Mouse (Mus musculus) forebrain, embryonic 10.5 days (tissue): Measurements from ENCODE around the gene Atg2a. TPM values are rescaled to one million over a fixed set of nuclear protein-coding genes. Genes with fewer than 3 reads are reported as not detected.
A peak's percentile ranks its signal among the peaks of the same experiment; 100 is the strongest.

Experiments used
- DNase-seq: peaks from one replicate; pipeline ENCODE4 v3.0.0-alpha.2; 2017; ENCODE audit warnings: low spot score; ENCODE audit errors: extremely low spot score
- H3K27ac ChIP-seq: fragments of 300-500 bp; sonication (generic); 2 replicates; pipeline ENCODE4 v1.5.1; 2016; ENCODE audit warnings: mild to moderate bottlenecking
- H3K27me3 ChIP-seq: fragments of 300-500 bp; sonication (generic); 2 replicates; pipeline ENCODE4 v1.6.1; 2016; ENCODE audit warnings: mild to moderate bottlenecking; ENCODE audit not compliant: poor library complexity, severe bottlenecking
- H3K36me3 ChIP-seq: fragments of 300-500 bp; sonication (generic); replicated peaks from 2 replicates; pipeline ENCODE4 v1.6.1; 2016; ENCODE audit warnings: mild to moderate bottlenecking, moderate library complexity
- H3K4me1 ChIP-seq: fragments of 300-500 bp; sonication (generic); 2 replicates; pipeline ENCODE4 v1.6.1; 2016
- H3K4me3 ChIP-seq: fragments of 300-500 bp; sonication (generic); 2 replicates; pipeline ENCODE4 v1.5.1; 2016; ENCODE audit warnings: mild to moderate bottlenecking, moderate library complexity
- H3K9me3 ChIP-seq: fragments of 300-500 bp; sonication (generic); 2 replicates; pipeline ENCODE4 v1.6.1; 2016; ENCODE audit warnings: mild to moderate bottlenecking, moderate library complexity
- WGBS: fragments of 180-500 bp; shearing (Covaris S2); methylation state at CpG from one replicate; pipeline ENCODE4 v1.1.7; 2016; 5-methylcytosine and 5-hydroxymethylcytosine counted together
- polyA plus RNA-seq: library from polyadenylated mRNA; unstranded; fragments of >200 nt; fragmentation: Nextera tagmentation; extraction: Ambion mirVana; gene quantifications from 2 replicates; pipeline ENCODE4 v1.2.1, GENCODE M21; 2016

Gene Atg2a
- polyA plus RNA-seq, result 11.1 and 11.4 TPM in 2 replicates

DNA sequence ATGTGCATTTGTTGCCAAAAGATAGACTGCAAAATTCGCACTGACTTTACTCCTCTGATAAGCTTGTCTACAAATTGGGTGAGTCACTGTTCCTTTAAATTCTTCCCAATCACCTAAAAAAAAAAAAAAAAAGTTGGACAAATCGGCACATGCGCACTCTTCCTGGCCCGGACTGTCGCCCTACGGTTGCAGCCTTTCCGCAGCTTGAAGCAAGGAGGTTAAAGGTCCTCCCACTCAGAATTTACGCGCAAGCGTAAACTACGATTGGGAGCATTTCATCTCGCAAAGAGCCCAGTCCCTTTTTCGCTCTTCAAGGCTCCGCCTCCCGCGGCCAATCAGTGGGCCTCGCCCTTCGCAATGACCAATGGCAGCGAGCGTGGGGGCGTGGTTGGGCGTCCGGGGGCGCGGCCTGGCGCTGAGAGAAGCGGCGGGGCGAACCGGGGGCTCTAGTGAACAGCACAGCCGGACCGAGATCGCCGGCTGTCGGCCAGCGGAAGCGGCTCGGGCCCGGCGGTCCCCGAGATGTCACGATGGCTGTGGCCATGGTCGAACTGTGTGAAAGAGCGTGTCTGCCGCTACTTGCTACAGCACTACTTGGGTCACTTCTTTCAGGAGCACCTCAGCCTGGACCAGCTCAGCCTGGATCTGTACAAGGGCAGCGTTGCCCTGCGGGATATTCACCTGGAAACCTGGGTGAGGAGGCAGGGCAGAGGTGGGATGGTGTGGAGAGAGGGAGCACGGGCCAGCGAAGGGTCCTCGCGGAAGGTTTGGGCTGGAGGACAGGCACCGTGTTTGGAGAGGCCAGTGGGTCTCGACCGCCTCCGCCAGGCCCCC lies at the start of gene Atg2a:
Gene Atg2a (plus strand): TSS at position 395 of the 834 bp plus-strand sequence.
- peak within 1 kb of the TSS; percentile 87 for H3K27ac ChIP-seq
- H3K36me3 ChIP-seq, result peaks cover 24% of the 10 kb centered on the region
- H3K9me3 ChIP-seq, result no peaks in the 10 kb centered on the region
- peak within 1 kb of the TSS; percentile 92 for H3K4me3 ChIP-seq
- DNase-seq, result peak; percentile 98
- WGBS, result under 1% methylated on average over 55 of the region's 55 CpGs
- H3K27me3 ChIP-seq, result no peaks in the 10 kb centered on the region
- H3K4me1 ChIP-seq, result peaks cover 22% of the 10 kb centered on the region

DNA sequence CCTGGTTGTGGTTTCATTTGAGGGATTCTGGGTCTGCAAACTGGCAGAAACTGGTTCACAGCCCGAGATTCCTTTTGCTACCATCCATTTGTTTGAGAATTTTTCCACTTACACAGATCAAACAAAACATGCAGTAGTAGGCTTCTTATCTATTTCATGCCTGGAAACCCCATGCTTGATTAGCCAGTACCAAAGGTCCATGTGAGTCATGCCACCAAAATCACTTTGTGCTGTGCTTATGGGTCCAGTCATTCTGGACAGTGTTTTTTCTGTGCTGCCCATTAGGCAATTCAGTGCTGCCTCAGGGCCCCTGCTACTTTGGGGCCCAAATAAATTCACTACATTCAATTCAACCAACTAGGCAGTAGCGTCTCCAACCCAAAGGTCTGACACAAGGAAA lies 37.2 kb upstream of the Atg2a start:
- no peaks in the 10 kb centered on the region for H3K36me3 ChIP-seq
- DNase-seq, result no peak
- H3K4me1 ChIP-seq, result no peaks in the 10 kb centered on the region
- no peak overlapping the region for H3K4me3 ChIP-seq
- WGBS, result 88% methylated on average over 2 of the region's 2 CpGs
- H3K9me3 ChIP-seq, result no peaks in the 10 kb centered on the region
- no peaks in the 10 kb centered on the region for H3K27me3 ChIP-seq
- H3K27ac ChIP-seq, result no peak overlapping the region

DNA sequence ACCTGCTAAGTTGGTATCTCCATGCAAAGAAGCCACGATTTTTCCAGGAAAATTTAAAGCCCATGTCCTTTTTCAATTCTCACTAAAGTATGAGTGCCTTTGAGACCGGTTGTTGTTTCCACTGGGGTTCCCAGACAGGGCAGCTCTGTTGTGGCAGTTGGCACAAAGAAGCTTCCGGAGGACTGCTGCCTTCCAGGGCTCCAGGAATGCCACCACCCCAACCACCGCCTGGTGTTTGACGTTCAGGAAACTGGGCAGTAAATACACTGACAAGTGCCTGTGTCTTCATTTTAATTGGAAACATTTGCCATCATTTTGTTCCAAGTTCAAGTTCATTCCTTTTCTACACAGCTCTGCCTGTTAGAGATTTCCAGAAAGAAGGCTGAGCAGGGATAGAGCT lies 34.8 kb upstream of the Atg2a start:
- no peaks in the 10 kb centered on the region for H3K36me3 ChIP-seq
- H3K4me3 ChIP-seq, result no peak overlapping the region
- H3K27ac ChIP-seq, result no peak overlapping the region
- 80% methylated on average over 5 of the region's 5 CpGs for WGBS
- H3K4me1 ChIP-seq, result no peaks in the 10 kb centered on the region
- no peaks in the 10 kb centered on the region for H3K9me3 ChIP-seq
- DNase-seq, result no peak
- no peaks in the 10 kb centered on the region for H3K27me3 ChIP-seq

DNA sequence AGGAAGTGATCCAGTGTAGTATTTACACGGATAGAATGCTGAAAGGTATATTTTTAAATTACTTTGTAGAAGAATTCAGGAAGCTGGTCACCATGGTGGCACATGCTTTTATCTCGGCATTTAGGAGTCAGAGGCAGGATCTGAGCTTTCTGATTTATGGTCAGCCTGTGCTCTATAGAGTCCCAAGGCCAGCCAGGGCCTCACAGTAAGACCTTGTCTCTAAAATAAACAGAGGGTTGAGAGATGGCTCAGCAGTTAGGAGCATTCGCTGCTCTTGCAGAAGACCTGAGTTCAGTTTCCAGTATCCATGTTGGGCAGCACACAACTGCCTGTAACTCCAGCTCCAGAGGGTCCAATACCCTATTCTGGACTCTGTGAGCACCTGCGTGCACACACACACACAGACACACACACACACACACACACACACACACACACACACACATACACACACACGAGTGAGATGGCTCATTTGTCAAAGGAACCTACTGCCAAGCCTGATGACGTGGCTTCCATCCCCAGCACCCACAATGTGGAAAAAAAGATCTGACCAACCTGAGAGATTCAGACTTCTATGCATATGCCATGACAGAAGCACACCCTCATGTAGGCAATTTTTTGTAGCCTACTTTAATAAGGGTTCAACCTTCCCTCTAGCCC lies 25.3 kb upstream of the Atg2a start:
- Histone ChIP-seq H3K27me3 (no peaks in the 10 kb centered on the region), H3K4me3 (no peak overlapping the region), H3K36me3 (no peaks in the 10 kb centered on the region), H3K27ac (no peak overlapping the region), H3K4me1 (0 out of 2 replicates have a peak, but pooled peaks cover 6% of the 10 kb centered on the region), H3K9me3 (no peaks in the 10 kb centered on the region)
- WGBS, result 86% methylated on average over 6 of the region's 6 CpGs
- no peak for DNase-seq

DNA sequence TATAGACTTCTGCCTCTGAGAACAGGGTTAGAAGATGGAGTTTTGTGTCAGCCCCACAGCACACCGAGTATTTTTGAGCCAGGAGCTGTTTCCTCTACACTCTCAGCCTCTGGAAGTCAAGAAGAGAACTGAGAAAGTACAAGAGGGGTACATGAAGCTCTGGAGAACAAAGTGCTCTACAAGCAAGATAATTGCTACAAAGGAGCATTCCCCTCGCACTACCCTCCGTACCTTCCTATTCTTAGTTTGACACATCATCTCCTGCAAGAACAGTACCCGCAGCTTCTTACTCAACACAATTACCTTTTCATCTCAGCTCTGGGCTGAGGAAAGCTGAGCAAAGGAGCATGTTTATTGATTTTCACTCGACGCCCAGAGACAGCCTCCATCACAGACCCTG lies 22.9 kb upstream of the Atg2a start:
- no peaks in the 10 kb centered on the region for H3K9me3 ChIP-seq
- H3K36me3 ChIP-seq, result no peaks in the 10 kb centered on the region
- no peak overlapping the region for H3K27ac ChIP-seq
- no peaks in the 10 kb centered on the region for H3K27me3 ChIP-seq
- H3K4me3 ChIP-seq, result no peak overlapping the region
- 76% methylated on average over 6 of the region's 6 CpGs for WGBS
- no peak for DNase-seq
- peaks cover 10% of the 10 kb centered on the region; the same call in 1 of the 2 replicates for H3K4me1 ChIP-seq

DNA sequence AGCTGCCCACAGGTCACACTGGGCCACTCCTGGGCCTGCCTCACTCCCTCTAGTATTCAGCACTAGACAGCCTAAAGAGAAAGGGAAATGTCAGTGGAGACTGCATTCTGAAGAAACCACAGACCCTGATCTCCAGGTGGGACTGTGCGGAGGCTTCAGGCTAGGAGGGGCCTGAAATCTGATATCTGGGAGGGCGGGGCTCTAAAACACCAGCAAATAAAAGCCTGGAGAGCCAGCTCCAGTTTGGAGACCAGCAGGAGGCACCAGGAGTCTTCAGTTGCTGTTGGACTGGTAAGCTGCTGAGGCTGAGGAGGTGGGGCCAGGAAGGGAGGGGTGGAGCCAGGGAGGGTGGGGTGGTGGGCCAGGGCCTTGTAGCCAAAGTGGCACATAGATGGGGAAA lies 15.3 kb upstream of the Atg2a start, which contains the start of gene Gpha2:
Gene Gpha2 (plus strand): TSS at position 246 of the 400 bp plus-strand sequence.
- H3K27ac ChIP-seq, result peak within 1 kb of the TSS; percentile 44; the same call in 1 of the 2 replicates
- peaks cover 44% of the 10 kb centered on the region for H3K36me3 ChIP-seq
- 5% methylated on average over 2 of the region's 2 CpGs for WGBS
- H3K27me3 ChIP-seq, result no peaks in the 10 kb centered on the region
- peak; percentile 37 for DNase-seq
- no peak within 1 kb of the TSS for H3K4me3 ChIP-seq
- H3K9me3 ChIP-seq, result no peaks in the 10 kb centered on the region
- peaks cover 18% of the 10 kb centered on the region for H3K4me1 ChIP-seq

DNA sequence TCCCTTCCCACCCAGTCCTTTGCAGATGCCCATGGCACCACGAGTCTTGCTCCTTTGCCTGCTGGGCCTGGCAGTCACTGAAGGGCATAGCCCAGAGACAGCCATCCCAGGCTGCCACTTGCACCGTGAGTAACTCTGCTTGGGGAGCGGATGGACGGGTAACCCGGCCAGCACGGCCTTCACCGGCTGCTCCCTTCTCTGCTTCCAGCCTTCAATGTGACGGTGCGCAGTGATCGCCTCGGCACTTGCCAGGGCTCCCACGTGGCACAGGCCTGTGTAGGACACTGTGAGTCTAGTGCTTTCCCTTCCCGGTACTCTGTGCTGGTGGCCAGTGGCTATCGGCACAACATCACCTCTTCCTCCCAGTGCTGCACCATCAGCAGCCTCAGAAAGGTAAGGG lies 14.7 kb upstream of the Atg2a start:
- Histone ChIP-seq H3K9me3 (no peaks in the 10 kb centered on the region), H3K27ac (peak overlapping the region; percentile 44; the same call in 1 of the 2 replicates), H3K4me3 (no peak overlapping the region), H3K27me3 (no peaks in the 10 kb centered on the region), H3K4me1 (peaks cover 18% of the 10 kb centered on the region), H3K36me3 (peaks cover 48% of the 10 kb centered on the region)
- WGBS, result 90% methylated on average over 14 of the region's 14 CpGs
- DNase-seq, result no peak

DNA sequence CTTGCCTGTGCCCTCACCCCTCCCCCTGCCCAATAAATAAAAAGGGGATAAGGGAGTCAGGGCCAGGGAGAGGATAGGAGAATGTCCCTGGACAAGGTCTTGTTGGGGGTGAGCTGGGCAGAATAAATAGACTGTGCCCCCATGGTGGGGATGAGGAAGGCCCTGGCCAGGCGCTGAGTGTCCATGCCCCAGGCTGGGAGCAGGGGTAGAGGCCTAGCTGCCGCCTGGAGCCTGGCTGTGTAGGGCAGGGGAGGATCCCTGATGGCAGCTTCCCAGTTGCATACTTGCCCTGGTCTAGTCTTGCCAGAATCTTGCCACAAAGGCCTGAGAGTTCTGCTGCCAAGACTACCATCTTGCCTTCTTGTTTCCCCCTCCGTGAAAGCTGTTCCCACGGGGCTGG lies 13.6 kb upstream of the Atg2a start:
- no peaks in the 10 kb centered on the region for H3K9me3 ChIP-seq
- H3K4me1 ChIP-seq, result peaks cover 18% of the 10 kb centered on the region
- WGBS, result 94% methylated on average over 4 of the region's 4 CpGs
- no peak for DNase-seq
- H3K27me3 ChIP-seq, result no peaks in the 10 kb centered on the region
- H3K4me3 ChIP-seq, result no peak overlapping the region
- peaks cover 53% of the 10 kb centered on the region for H3K36me3 ChIP-seq
- no peak overlapping the region for H3K27ac ChIP-seq

DNA sequence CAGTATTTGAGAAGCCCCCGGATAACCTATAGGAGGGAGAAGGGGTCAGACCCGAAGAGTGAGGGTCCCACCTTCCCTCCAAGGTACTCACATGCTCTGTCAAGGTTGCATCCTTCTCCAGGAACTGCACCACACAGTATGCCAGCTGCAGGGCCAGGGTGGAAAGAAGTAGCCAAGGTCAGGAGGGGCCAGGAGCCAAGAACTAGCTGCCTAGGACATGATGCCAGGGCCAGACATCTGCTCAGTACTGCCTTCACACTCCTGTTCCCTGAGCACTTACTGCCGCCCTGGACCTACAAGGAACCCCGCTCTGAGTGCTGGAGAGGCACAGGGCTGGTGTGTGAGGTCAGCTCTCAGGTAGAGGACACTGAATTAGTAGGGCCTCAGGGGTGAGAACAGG lies 11.1 kb upstream of the Atg2a start:
- no peak for DNase-seq
- WGBS, result 80% methylated on average over 4 of the region's 4 CpGs
- Histone ChIP-seq H3K27me3 (no peaks in the 10 kb centered on the region), H3K4me3 (no peak overlapping the region), H3K27ac (no peak overlapping the region), H3K4me1 (peaks cover 26% of the 10 kb centered on the region), H3K36me3 (peaks cover 62% of the 10 kb centered on the region), H3K9me3 (no peaks in the 10 kb centered on the region)

DNA sequence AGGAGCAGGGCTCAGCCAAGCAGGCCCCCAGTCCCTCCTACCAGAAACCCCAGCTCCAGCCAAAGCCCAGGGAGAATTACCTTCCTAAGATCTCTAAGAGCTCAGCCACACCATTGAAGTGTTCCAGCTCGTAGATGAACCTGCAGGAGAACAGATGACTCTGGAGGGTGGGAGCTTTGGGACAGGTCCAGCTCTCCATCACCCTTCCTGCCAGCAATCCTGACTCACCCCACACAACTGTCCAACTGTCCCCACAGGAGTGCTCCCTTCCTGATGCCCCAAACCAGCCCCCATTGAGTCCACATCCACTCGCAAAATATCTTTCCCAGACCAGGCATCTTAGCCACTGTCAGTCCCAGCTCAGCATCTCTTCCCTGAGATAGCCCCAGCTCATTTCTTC lies 10.4 kb upstream of the Atg2a start:
- Histone ChIP-seq H3K27ac (no peak overlapping the region), H3K9me3 (no peaks in the 10 kb centered on the region), H3K36me3 (peaks cover 62% of the 10 kb centered on the region), H3K27me3 (no peaks in the 10 kb centered on the region), H3K4me1 (peaks cover 28% of the 10 kb centered on the region), H3K4me3 (no peak overlapping the region)
- 96% methylated on average over 2 of the region's 2 CpGs for WGBS
- DNase-seq, result no peak

DNA sequence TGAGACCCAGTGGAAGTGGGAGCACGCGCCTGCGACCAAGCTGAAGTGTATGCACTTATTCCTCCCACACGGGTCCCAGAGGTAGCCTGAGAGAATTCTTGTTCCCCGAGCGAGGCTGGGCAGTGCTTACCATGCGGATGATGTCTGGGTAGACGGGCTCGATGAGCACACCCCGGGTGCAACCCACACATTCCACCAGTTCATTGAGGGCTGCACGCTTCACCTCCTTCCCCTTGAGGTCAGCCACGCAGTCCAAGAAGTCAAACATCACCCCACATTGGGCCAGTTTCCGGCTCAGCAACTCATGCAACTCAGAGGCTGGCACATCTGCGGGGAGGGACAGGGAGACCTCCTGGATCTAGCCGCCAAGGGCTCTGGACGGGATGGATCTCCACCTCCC lies 7.8 kb upstream of the Atg2a start:
- DNase-seq, result no peak
- Histone ChIP-seq H3K4me1 (peaks cover 26% of the 10 kb centered on the region), H3K9me3 (no peaks in the 10 kb centered on the region), H3K4me3 (peak overlapping the region; percentile 89; the same call in 1 of the 2 replicates), H3K27ac (no peak overlapping the region), H3K36me3 (peaks cover 44% of the 10 kb centered on the region), H3K27me3 (no peaks in the 10 kb centered on the region)
- 89% methylated on average over 16 of the region's 16 CpGs for WGBS

DNA sequence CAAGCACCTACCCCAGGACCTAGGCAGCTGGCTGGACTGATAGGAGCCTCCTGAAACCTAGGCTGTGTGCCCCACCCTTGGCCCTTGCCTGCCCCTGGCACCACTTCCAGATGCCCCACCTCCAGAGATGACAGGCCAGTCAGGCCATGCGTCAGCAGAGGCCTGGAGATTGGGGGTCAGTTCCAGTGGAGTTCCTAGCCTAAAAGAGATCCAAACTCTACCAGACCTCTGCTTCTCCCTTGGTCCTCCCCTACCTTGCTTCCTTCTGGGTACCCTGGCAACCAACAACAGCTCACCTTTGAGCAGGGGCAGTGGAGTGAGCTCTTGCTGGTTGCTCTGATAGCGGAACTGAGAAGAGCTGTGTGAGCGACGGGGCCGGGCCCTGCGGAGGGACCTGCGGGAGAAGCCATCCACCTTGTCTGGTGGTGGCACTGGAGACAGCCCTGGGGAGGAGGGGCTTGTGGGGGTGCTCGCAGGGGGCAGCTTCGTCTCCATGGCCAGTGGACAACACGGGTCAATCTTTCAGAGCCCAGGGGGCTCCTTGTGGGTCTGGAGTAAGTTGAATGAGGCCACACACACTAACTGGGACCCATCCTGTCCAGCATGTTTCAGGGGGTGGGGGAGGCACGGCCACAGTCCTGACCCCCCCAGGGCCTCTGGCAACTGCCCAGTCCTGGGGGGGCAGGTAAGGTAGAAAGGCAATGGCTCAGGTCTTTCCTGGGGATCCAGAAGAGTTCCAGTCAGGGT lies 7.0 kb upstream of the Atg2a start:
- no peak for DNase-seq
- WGBS, result 68% methylated on average over 11 of the region's 11 CpGs
- peak overlapping the region; percentile 89 for H3K4me3 ChIP-seq

More for the DNA sequence above, 7.0 kb upstream of the Atg2a start:
- Histone ChIP-seq H3K4me1 (peaks cover 26% of the 10 kb centered on the region), H3K27ac (peak overlapping the region; percentile 93; the same call in 1 of the 2 replicates), H3K9me3 (no peaks in the 10 kb centered on the region), H3K27me3 (no peaks in the 10 kb centered on the region), H3K36me3 (peaks cover 35% of the 10 kb centered on the region)
